Mouse (Mus musculus) midbrain, embryonic 12.5 days (tissue): ENCODE measurements at regions not wholly inside any gene's neighbourhood (a gene's known extent, or its start where the extent isn't known, plus 50 kb on each side); places are given as distances from the start of the nearest gene placed in this dataset.
"Not testable (repeated sequence)": the region's sequence is repeated elsewhere in the genome, so short reads cannot be mapped to it uniquely, and the experiment has no call there.

Experiments
- ATAC-seq: fragments of 200-750 bp; cut with Nextera tagmentation; 2 replicates; pipeline ENCODE4 v1.8.0; 2017; ENCODE audit warnings: low read depth, moderate TSS enrichment, moderate library complexity; ENCODE audit not compliant: low FRiP score
- H3K27ac ChIP-seq: fragments of 300-500 bp; sonication (generic); replicated peaks from 2 replicates; pipeline ENCODE4 v1.5.1; 2016; ENCODE audit warnings: mild to moderate bottlenecking
- H3K27me3 ChIP-seq: fragments of 300-500 bp; sonication (generic); 2 replicates; pipeline ENCODE4 v1.6.1; 2016; ENCODE audit warnings: mild to moderate bottlenecking
- H3K36me3 ChIP-seq: fragments of 300-500 bp; sonication (generic); 2 replicates; pipeline ENCODE4 v1.6.1; 2016
- H3K4me1 ChIP-seq: fragments of 300-500 bp; sonication (generic); 2 replicates; pipeline ENCODE4 v1.6.1; 2016
- H3K4me2 ChIP-seq: fragments of 300-500 bp; sonication (generic); replicated peaks from 2 replicates; pipeline ENCODE4 v1.6.1; 2016; ENCODE audit warnings: mild to moderate bottlenecking, moderate library complexity
- H3K4me3 ChIP-seq: fragments of 300-500 bp; sonication (generic); 2 replicates; pipeline ENCODE4 v1.5.1; 2016; ENCODE audit warnings: mild to moderate bottlenecking
- H3K9ac ChIP-seq: fragments of 300-500 bp; sonication (generic); replicated peaks from 2 replicates; pipeline ENCODE4 v1.6.1; 2016; ENCODE audit warnings: mild to moderate bottlenecking, moderate library complexity
- H3K9me3 ChIP-seq: fragments of 300-500 bp; sonication (generic); 2 replicates; pipeline ENCODE4 v1.6.1; 2016; ENCODE audit warnings: mild to moderate bottlenecking
- WGBS: fragments of 180-500 bp; shearing (Covaris S2); methylation state at CpG from one replicate; pipeline ENCODE4 v1.1.7; 2016; 5-methylcytosine and 5-hydroxymethylcytosine counted together

DNA sequence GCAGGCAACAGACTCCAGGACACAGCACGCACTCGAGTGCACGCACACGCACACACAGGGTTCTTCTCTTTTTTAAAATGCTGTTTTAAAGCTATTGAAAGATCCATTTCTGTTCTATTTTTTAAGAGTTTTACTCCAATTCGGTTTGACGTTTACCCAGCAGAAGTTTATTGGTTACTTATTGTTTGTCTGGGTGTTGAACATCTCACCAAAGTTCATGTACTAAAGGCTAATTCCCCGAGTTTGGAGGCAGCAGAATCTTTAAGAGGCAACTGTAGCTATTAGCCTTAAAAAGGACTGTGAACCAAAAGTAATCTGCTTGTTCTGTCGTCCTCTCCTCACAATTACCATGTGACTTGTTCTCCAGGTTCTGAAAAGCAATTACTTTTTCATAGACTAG, 263.0 kb upstream of the Nfia start:
- H3K4me1 ChIP-seq: no peaks in the 10 kb centered on the region
- H3K4me2 ChIP-seq: no peak overlapping the region
- H3K27me3 ChIP-seq: no peaks in the 10 kb centered on the region
- no peak for ATAC-seq
- 83% methylated on average over 8 of the region's 8 CpGs for WGBS
- no peaks in the 10 kb centered on the region for H3K36me3 ChIP-seq
- no peak overlapping the region for H3K4me3 ChIP-seq
- H3K9ac ChIP-seq: no peak overlapping the region
- no peak overlapping the region for H3K27ac ChIP-seq
- H3K9me3 ChIP-seq: no peaks in the 10 kb centered on the region

DNA sequence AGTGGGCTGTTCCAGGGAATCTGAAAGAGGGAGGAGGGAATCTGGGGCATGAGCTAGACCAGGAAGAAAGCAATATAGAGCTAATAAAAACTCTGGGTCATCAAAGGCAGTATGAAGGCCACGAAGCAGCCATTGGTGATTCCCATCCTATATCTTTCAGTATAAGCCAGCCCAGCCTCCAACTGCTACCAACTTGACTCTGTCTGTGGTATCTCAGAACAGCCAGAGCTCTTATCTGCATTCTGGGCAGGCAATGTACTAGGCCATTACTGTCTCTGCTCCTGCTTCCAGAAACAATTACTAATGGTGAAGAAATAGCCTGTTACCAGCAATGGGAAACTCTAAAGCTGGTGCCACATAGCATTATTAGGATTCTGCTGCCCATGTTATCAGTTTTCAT, 266.8 kb upstream of the Nfia start:
- ATAC-seq: no peak
- H3K27ac ChIP-seq: no peak overlapping the region
- H3K4me2 ChIP-seq: no peak overlapping the region
- H3K27me3 ChIP-seq: no peaks in the 10 kb centered on the region
- no peak overlapping the region for H3K9ac ChIP-seq
- no peaks in the 10 kb centered on the region for H3K4me1 ChIP-seq
- 81% methylated on average over 1 of the region's 1 CpGs for WGBS
- no peaks in the 10 kb centered on the region for H3K9me3 ChIP-seq
- no peaks in the 10 kb centered on the region for H3K36me3 ChIP-seq
- no peak overlapping the region for H3K4me3 ChIP-seq

DNA sequence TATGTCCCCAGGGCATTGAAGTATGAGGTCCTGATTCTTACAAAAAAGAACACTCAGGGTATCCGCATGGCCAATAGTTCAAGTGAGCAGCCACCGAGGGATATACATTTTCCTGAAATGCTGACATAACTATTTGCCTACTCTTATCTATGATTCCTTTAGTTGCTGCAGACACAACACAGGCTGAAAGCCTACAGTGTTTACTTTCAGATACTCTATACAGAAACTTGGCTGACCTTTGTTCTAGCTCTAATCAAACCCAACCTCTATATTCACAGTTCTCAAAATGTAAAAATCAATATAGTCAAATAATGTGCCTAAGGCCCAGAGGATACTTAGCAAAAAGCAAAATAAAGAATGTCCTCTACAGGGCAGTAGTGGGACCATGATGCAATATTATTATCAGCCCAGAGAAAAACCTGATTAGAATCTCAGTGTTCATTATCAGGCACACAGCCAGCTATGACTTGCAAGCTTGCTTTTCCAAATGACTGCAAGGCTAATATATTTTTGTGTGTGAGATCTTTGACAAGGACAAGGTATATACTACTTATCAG, 281.2 kb upstream of the Nfia start:
- no peak for ATAC-seq
- Histone ChIP-seq H3K4me1 (no peaks in the 10 kb centered on the region), H3K27me3 (no peaks in the 10 kb centered on the region), H3K4me2 (no peak overlapping the region), H3K9me3 (no peaks in the 10 kb centered on the region), H3K27ac (no peak overlapping the region), H3K4me3 (no peak overlapping the region), H3K9ac (no peak overlapping the region), H3K36me3 (no peaks in the 10 kb centered on the region)
- WGBS: 95% methylated on average over 2 of the region's 2 CpGs

DNA sequence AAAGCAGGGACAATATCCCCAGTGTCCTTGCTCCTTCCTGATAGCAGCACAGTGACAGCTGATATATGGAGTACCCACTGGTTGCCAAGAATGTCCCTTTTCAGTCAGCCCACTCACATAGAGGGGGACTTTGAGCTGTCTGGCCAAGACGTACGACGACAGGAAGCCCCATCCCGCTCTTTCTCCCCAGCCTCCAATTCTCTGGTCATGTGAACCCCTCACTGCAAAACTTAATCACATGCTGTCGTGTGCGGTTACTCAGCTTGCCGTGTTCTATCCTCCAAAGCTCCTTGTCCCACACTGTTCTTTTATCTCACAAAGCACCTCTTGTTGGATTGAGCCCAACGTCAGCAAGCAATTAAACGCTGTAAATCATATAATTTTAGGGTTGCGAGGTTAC, 286.2 kb upstream of the Nfia start:
- no peak overlapping the region for H3K4me2 ChIP-seq
- no peak overlapping the region for H3K4me3 ChIP-seq
- H3K9me3 ChIP-seq: no peaks in the 10 kb centered on the region
- no peaks in the 10 kb centered on the region for H3K36me3 ChIP-seq
- no peak overlapping the region for H3K9ac ChIP-seq
- no peaks in the 10 kb centered on the region for H3K27me3 ChIP-seq
- 84% methylated on average over 10 of the region's 10 CpGs for WGBS
- no peaks in the 10 kb centered on the region for H3K4me1 ChIP-seq
- no peak overlapping the region for H3K27ac ChIP-seq
- ATAC-seq: no peak

DNA sequence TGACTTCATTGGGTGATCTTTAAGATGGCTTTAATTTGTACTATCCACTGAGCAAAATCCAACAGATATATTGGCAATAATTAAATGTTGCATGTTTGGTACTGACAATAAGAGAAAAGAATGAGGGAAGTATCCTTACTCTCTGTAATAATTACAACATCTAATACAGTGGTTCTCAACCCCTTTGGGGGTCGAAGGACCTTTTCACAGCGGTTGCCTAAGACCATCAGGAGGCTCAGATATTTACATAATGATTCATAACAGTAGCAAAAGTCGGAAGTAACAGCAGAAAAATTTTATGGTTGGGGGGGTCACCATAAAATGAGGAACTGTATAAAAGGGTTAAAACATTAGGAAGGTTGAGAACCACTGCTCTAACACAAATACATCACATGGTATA, 287.3 kb upstream of the Nfia start:
- H3K27ac ChIP-seq: no peak overlapping the region
- no peaks in the 10 kb centered on the region for H3K9me3 ChIP-seq
- 93% methylated on average over 3 of the region's 3 CpGs for WGBS
- no peaks in the 10 kb centered on the region for H3K27me3 ChIP-seq
- H3K4me1 ChIP-seq: no peaks in the 10 kb centered on the region
- ATAC-seq: no peak
- H3K36me3 ChIP-seq: no peaks in the 10 kb centered on the region
- H3K4me2 ChIP-seq: no peak overlapping the region
- H3K4me3 ChIP-seq: no peak overlapping the region
- no peak overlapping the region for H3K9ac ChIP-seq

DNA sequence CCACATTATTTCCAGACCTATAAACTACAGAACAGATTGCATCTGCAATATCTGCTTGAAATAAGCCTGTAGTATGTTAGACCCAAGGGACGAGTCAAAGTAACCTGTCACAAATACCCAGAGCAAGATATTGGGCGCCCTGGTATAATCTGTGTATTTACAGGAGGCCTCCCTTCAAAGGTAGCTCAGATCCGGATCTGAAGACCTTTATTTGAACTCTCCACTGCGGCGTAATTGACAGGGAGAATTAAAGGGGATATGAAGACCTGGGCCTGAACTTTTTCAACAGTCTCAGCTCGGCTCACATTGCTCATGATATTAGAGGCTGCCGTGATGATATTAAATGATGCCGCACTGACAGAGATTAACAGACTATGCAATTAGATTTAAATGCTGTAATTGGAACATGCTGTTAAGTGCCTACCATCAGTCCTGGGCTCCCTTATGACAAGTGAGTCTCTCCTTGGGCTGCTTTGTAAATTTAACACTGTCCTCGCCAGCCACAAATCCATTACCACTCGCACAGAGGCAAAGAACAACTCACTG, 289.8 kb upstream of the Nfia start:
- no peaks in the 10 kb centered on the region for H3K27me3 ChIP-seq
- ATAC-seq: no peak
- peaks cover 2% of the 10 kb centered on the region for H3K4me1 ChIP-seq
- 63% methylated on average over 10 of the region's 10 CpGs for whole genome bisulfite sequencing
- H3K36me3 ChIP-seq: no peaks in the 10 kb centered on the region
- no peaks in the 10 kb centered on the region for H3K9me3 ChIP-seq
- H3K4me2 ChIP-seq: no peak overlapping the region
- H3K4me3 ChIP-seq: no peak overlapping the region
- H3K27ac ChIP-seq: no peak overlapping the region
- no peak overlapping the region for H3K9ac ChIP-seq

DNA sequence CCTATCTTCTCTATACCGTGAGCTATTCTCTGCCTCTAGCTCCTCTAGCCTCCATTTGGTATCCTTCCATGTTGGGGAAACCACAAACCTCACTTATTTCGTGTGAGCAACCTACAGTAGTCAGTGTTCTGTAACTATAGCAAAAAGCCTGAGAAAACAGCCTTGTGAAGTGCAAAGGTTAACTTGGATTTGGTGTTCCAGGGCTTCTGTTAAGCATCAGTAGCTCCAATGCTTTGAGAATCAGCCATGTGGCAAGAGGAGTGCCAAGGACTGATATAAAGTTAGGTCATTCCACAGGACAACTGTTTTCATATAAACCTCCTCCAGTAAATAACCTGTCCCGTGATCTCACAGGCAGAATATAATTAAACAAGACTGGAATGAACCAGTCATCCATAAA, 290.7 kb upstream of the Nfia start:
- no peak overlapping the region for H3K9ac ChIP-seq
- WGBS: 86% methylated on average over 3 of the region's 3 CpGs
- no peaks in the 10 kb centered on the region for H3K36me3 ChIP-seq
- no peak overlapping the region for H3K4me3 ChIP-seq
- ATAC-seq: no peak
- H3K27ac ChIP-seq: no peak overlapping the region
- H3K27me3 ChIP-seq: no peaks in the 10 kb centered on the region
- H3K9me3 ChIP-seq: no peaks in the 10 kb centered on the region
- no peak overlapping the region for H3K4me2 ChIP-seq
- peaks cover 12% of the 10 kb centered on the region for H3K4me1 ChIP-seq

DNA sequence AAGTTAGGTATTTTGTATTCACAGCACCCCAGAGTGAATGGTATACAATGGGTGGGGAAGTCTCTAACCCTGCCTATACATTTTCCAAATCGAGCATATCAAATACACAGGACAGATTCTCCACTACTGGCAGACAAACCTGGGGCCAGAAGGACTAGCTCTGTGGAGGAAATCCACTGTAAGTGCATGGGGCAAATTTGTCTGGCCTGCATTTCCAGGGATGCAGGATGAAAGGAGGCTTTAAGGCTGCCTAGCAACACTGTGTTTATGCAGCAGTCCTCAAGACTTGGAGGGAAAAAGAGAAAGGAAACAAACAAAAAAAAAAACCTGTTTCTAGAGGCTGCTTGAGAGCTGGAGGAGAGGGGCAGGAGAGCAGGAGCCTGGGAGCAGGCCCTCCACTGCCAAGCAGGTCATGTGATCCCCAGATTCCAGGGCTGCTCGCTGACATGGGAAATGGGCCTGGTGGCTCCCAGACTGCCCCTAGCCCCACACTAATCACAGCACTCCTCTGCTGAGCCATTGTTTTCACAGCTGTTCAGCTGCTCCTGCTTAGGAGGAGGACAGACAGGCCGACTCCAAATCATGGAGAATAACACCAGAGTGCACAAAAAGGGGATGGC, 293.7 kb upstream of the Gm10192 start:
- Histone ChIP-seq H3K36me3 (no peaks in the 10 kb centered on the region), H3K27ac (peak overlapping the region; percentile 72), H3K27me3 (no peaks in the 10 kb centered on the region), H3K9me3 (no peaks in the 10 kb centered on the region), H3K4me2 (no peak overlapping the region), H3K4me1 (peaks cover 22% of the 10 kb centered on the region), H3K4me3 (no peak overlapping the region), H3K9ac (no peak overlapping the region)
- 12% methylated on average over 3 of the region's 3 CpGs for WGBS
- peak; percentile 99 for ATAC-seq

DNA sequence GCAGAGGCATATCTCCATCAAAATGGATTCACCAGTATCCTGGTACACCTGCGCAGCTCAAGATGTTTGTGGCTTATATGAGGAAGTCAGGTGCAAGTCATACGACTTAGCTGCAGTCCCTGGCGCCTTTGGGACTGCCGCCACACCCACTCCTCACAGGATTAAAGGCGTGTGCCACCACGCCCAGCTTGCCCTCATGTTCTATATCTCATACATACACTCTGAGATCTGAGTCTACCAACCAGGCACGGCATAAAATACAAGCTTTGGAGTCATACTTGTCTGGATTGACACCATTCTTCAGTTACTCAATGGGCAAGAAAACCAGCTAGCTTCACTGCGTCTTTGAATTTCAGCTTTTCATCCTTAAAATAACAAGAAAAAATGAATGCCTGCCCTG, 290.5 kb upstream of the Gm10192 start:
- not testable (repeated sequence) for H3K9ac ChIP-seq, H3K9me3 ChIP-seq, H3K27ac ChIP-seq, H3K36me3 ChIP-seq, ATAC-seq, H3K4me2 ChIP-seq, H3K27me3 ChIP-seq, H3K4me3 ChIP-seq
- H3K4me1 ChIP-seq: peaks cover 22% of the 10 kb centered on the region
- WGBS: 90% methylated on average over 8 of the region's 8 CpGs

DNA sequence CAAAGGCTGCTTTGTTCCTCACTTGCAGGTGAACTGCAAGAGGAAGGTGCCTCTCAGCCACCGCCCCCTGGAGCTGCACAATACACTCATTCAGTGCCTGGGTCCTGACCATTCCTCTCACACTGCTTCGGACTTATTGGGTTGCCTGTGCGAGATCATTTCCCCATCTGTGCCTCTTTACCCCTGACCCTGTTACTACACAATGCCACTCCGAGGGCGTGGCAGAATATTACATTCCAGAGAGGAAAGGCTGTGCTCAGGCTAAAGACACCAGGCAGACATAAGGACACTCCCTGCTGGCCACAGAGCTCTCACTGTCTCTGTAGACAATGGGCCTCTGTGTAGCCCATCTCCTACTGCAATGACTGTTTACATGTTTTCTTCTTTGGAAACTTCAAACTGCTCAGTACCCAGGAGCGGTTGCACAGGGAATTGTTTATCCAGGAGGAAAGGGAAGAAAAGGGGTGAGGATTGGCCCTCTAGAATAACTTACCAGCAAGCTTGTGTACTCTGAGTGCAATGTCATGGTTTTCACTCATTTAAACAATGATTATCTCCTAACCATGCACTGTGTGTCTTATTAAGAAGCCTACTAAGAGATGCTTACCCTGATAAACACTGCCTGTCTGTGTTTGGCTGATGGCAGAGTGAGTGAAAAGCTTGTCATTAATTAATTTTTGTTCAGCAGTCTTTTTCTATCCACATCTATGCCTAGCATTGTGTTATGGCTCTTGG, 283.1 kb upstream of the Gm10192 start:
- Histone ChIP-seq H3K4me3 (no peak overlapping the region), H3K27ac (no peak overlapping the region), H3K36me3 (no peaks in the 10 kb centered on the region), H3K9ac (no peak overlapping the region), H3K4me1 (peaks cover 12% of the 10 kb centered on the region; the same call in 1 of the 2 replicates), H3K27me3 (no peaks in the 10 kb centered on the region), H3K4me2 (no peak overlapping the region), H3K9me3 (no peaks in the 10 kb centered on the region)
- WGBS: 43% methylated on average over 6 of the region's 6 CpGs
- peak; percentile 79 for ATAC-seq

DNA sequence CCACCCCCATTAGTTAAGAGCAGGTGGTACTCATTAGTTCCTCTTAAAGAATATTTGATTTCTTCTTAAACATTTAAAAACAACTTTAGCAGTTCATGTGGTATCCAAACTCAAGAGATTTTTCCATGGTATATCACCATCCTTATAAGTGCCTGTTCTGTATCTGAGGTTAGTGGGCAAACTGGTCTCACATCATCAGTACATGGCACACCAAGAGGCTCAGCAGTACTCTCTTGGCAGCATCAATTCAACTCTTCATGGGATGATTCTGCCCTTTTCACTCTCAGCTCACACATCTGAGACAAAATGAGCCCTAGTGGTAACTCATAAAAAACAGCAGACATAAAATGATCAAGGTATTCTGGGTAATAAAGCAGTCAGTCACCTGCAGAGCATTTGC, 282.6 kb upstream of the Gm10192 start:
- Histone ChIP-seq H3K9ac (no peak overlapping the region), H3K4me1 (peaks cover 16% of the 10 kb centered on the region; the same call in 1 of the 2 replicates), H3K27me3 (no peaks in the 10 kb centered on the region), H3K4me3 (no peak overlapping the region), H3K4me2 (no peak overlapping the region), H3K9me3 (no peaks in the 10 kb centered on the region), H3K36me3 (no peaks in the 10 kb centered on the region), H3K27ac (no peak overlapping the region)
- ATAC-seq: no peak

DNA sequence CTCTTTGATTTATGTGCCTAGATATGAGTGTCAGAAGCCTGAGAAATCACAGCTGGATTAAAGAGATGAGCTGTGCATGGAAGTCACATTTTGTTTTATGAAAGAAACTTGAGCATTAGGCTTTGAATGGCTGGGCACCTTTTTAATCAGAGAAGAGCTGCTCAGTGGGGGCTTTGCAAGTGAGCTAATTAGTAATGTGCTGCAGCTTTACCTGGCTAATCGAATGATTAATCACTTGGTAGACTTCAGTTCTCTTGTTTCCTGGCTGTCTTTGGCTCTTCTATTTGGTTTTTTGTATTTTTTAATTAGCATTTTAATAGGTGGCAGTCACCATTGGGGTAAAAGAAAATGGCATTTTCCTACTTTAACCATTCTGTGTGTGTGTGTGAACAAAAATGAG, 278.2 kb upstream of the Gm10192 start:
- WGBS: 66% methylated on average over 1 of the region's 1 CpGs
- Histone ChIP-seq H3K36me3 (no peaks in the 10 kb centered on the region), H3K4me3 (no peak overlapping the region), H3K4me1 (peaks cover 15% of the 10 kb centered on the region; the same call in 1 of the 2 replicates), H3K27ac (no peak overlapping the region), H3K9ac (no peak overlapping the region), H3K4me2 (no peak overlapping the region), H3K27me3 (no peaks in the 10 kb centered on the region), H3K9me3 (no peaks in the 10 kb centered on the region)
- no peak for ATAC-seq
